23 mouse cellular contexts compared by ENCODE assay signal in the genomic region with DNA sequence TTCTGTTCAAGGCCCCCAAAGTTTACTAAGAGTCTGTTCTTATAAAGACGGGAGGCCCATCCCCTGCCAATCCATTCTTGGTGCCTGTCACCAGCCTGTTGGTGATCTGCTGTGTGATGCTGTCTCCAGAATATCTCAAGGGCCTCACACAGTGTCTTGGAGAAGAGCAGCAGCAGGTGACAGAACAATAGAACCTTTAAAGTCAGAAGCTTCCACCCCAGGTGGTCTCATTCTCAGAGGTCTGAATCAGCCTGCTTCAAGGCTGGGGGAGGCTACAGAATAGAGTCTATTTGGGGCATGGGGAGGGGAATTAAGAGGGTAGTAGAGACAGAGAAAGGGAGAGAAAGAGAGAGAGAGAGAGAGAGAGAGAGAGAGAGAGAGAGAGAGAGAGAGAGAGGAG. TPM values are rescaled to one million over a fixed set of nuclear protein-coding genes. Genes with fewer than 3 reads are reported as not detected.
"Had no signal": no experiment of that assay in that cellular context is flagged by ENCODE, and none has a peak within 500 bp of the region (broad histone marks: within the 10 kb centered on the region; RNA-seq: fewer than 3 reads in every experiment).

No protein-coding gene starts in this region.

- H3K27me3 ChIP-seq: midbrain, embryonic 12.5 days; neural tube, embryonic 13.5 days; neural tube, embryonic 15.5 days; stomach, embryonic 15.5 days had no signal

- H3K4me3 ChIP-seq: midbrain, embryonic 10.5 days; midbrain, embryonic 12.5 days; myocyte; neural tube, embryonic 13.5 days; neural tube, embryonic 15.5 days; stomach, embryonic 15.5 days had no signal

- H3K4me1 ChIP-seq: midbrain, embryonic 12.5 days; neural tube, embryonic 13.5 days; neural tube, embryonic 15.5 days; stomach, embryonic 15.5 days had no signal

- ATAC-seq: midbrain, embryonic 16.5 days had no signal

- H3K27ac ChIP-seq: liver, embryonic 14.5 days; midbrain, embryonic 10.5 days; midbrain, embryonic 12.5 days; neural tube, embryonic 13.5 days; neural tube, embryonic 15.5 days; stomach, embryonic 15.5 days; stomach, postnatal 0 days had no signal

- DNase-seq: lung, adult 18-20 months; lung, embryonic 14.5 days; lung, postnatal 10 days; lung, postnatal 4 days; midbrain, embryonic 14.5 days; right cerebral cortex, postnatal 14 days; thymus, adult 2 months; thymus, postnatal 25 days; thymus, postnatal 4 days had no signal

- H3K36me3 ChIP-seq: midbrain, embryonic 10.5 days; midbrain, embryonic 12.5 days; neural tube, embryonic 13.5 days; neural tube, embryonic 15.5 days; stomach, embryonic 15.5 days had no signal

RNA-seq across cellular contexts. Expression of gene Wdr20rt, which starts 18.9 kb away (rescaled TPM):
- polyA plus RNA-seq: liver, embryonic 14.5 days; liver, embryonic 16.5 days; lung, embryonic 14.5 days; lung, embryonic 16.5 days; midbrain, embryonic 10.5 days; midbrain, embryonic 12.5 days; midbrain, embryonic 14.5 days; midbrain, embryonic 16.5 days; myocyte; neural tube, embryonic 11.5 days; neural tube, embryonic 13.5 days; neural tube, embryonic 15.5 days; spleen, adult 2 months; stomach, embryonic 15.5 days; stomach, postnatal 0 days; thymus, adult 2 months; urinary bladder, adult 2 months had no signal
